Mouse (Mus musculus): ENCODE data around the gene Vhl.
A peak's percentile ranks its signal among the peaks of the same experiment; 100 is the strongest.

Gene Vhl

GRCm38 (mm10) chr6:113623941-113624751, at the start of gene Vhl:
Gene Vhl, plus strand, starts transcription at chr6:113623959.
- DNase-seq (ENCODE audit: low read depth, low spot score): peak; percentile 88

- no peak for DNase-seq (ENCODE audit: low read depth, low spot score)
Measured at GRCm38 (mm10) chr6:113576044-113576443, 47.7 kb upstream of the Vhl start.

GRCm38 (mm10) chr6:113579306-113579705, 44.5 kb upstream of the Vhl start:
- DNase-seq (ENCODE audit: low read depth, low spot score): no peak

GRCm38 (mm10) chr6:113583023-113583422, 40.7 kb upstream of the Vhl start:
- no peak for DNase-seq (ENCODE audit: low read depth, low spot score)

GRCm38 (mm10) chr6:113585065-113585464, 38.7 kb upstream of the Vhl start:
- DNase-seq (ENCODE audit: low read depth, low spot score): no peak

- DNase-seq (ENCODE audit: low read depth, low spot score): no peak
Measured at GRCm38 (mm10) chr6:113586466-113587183, 37.1 kb upstream of the Vhl start.

GRCm38 (mm10) chr6:113592637-113593036, 31.1 kb upstream of the Vhl start:
- DNase-seq (ENCODE audit: low read depth, low spot score): no peak

- DNase-seq (ENCODE audit: low read depth, low spot score): no peak
Measured at GRCm38 (mm10) chr6:113597945-113598344, 25.8 kb upstream of the Vhl start.

- DNase-seq (ENCODE audit: low read depth, low spot score): no peak
Measured at GRCm38 (mm10) chr6:113599833-113600232, 23.9 kb upstream of the Vhl start.

GRCm38 (mm10) chr6:113600543-113601139, 23.1 kb upstream of the Vhl start, which contains the start of gene Fancd2os:
Gene Fancd2os, minus strand, starts transcription at chr6:113600715.
- no peak for DNase-seq (ENCODE audit: low read depth, low spot score)

GRCm38 (mm10) chr6:113602821-113603220, 20.9 kb upstream of the Vhl start:
- DNase-seq (ENCODE audit: low read depth, low spot score): no peak

GRCm38 (mm10) chr6:113603993-113604392, 19.8 kb upstream of the Vhl start:
- no peak for DNase-seq (ENCODE audit: low read depth, low spot score)

- DNase-seq (ENCODE audit: low read depth, low spot score): peak; percentile 90
Measured at GRCm38 (mm10) chr6:113604432-113605223, 19.1 kb upstream of the Vhl start, which contains the start of gene Brk1. Gene Brk1, plus strand, starts transcription at chr6:113604772.

GRCm38 (mm10) chr6:113605224-113605545, 18.6 kb upstream of the Vhl start:
- DNase-seq (ENCODE audit: low read depth, low spot score): no peak

GRCm38 (mm10) chr6:113608871-113609270, 14.9 kb upstream of the Vhl start:
- DNase-seq (ENCODE audit: low read depth, low spot score): no peak

GRCm38 (mm10) chr6:113609293-113609692, 14.5 kb upstream of the Vhl start:
- DNase-seq (ENCODE audit: low read depth, low spot score): no peak

GRCm38 (mm10) chr6:113612258-113612969, 11.3 kb upstream of the Vhl start:
- DNase-seq (ENCODE audit: low read depth, low spot score): no peak

- no peak for DNase-seq (ENCODE audit: low read depth, low spot score)
Measured at GRCm38 (mm10) chr6:113614152-113614551, 9.6 kb upstream of the Vhl start.

GRCm38 (mm10) chr6:113614997-113615396, 8.8 kb upstream of the Vhl start:
- DNase-seq (ENCODE audit: low read depth, low spot score): no peak

- DNase-seq (ENCODE audit: low read depth, low spot score): no peak
Measured at GRCm38 (mm10) chr6:113615489-113615888, 8.3 kb upstream of the Vhl start.

- no peak for DNase-seq (ENCODE audit: low read depth, low spot score)
Measured at GRCm38 (mm10) chr6:113623386-113623785, 373 bp upstream of the Vhl start.

Measured in skeletal muscle tissue, adult 2 months (tissue).